Mouse (Mus musculus) megakaryocyte-erythroid progenitor cell, adult 5 weeks (primary cell): ENCODE data around the gene Gpx7. TPM values are rescaled to one million over a fixed set of nuclear protein-coding genes. Genes with fewer than 3 reads are reported as not detected.

Experiments used
- polyA plus RNA-seq: library from polyadenylated mRNA; stranded (reverse); fragments of >175 nt; gene quantifications from 2 replicates; pipeline ENCODE4 v1.2.3, GENCODE M21; 2012

Gpx7 gene
- polyA plus RNA-seq: 1.2 and 2.2 TPM in 2 replicates

DNA sequence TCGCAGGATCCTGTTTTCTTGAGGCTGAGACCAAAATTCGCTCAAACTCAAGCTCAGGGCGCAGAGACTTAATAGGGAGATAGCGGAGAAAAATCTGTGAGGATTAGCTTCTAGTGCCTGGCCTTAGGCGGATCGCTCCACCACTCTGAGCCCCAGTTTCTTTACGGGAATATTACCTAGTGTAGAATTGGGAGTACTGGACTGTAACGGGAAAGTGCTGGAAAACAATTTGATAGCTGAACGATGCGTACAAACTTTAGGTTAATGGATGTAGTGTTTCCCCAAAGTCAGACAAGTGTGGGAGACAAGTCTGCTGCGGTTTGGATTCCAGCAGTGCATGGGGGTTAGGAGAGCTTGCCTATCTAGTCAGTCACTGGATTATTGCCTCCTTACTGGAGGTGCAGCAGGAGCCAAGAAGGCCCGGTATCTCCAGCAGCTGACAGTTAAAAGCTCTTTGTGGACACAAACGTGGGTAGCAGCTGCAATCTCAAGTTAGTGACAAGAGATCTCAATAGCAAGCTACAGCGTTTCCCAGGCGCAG, at the start of gene Gpx7:
TSS of gene Gpx7 (minus strand) at position 101 of the 541 bp plus-strand sequence.

DNA sequence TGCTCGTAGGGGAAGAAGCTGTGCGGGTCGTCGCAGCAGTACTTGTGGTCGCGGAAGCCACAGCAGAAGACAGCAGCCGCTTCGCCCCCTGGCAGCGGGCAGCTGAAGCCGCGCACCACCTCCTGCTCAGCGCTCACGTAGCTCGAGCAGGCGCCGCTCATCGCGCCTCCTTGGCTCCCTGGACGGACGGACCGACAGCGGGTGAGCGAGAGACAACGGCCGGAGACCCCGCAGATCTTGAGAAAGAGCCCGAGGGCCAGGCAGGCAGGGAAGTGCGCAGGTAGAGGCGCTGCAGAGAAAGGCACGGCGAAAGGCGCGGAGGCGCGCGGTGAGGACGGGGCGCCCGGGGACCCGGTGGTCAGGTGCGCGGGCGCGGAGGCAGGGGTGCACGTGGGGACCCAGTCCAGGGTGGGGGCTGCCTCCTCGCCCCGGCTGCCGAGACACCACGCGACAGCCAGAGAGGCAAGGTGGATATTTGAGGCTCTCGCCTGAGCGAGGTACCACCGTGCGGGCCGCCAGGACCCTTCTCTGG, 23.5 kb downstream of the Gpx7 start, which contains the start of gene Shisal2a:
TSS of gene Shisal2a (minus strand) at position 167 of the 532 bp plus-strand sequence.

Other genes with a start within 250 kb of the Gpx7 start
- gene Echdc2, start 241.5 kb downstream of the Gpx7 start, polyA plus RNA-seq: 0.78 and 0.85 TPM in 2 replicates
- gene Zyg11a, start 188.9 kb downstream of the Gpx7 start, polyA plus RNA-seq: not detected in 2 replicates
- 2.0 and 2.1 TPM in 2 replicates for gene Zyg11b, start 105.9 kb downstream of the Gpx7 start, polyA plus RNA-seq
- gene Coa7, start 78.8 kb downstream of the Gpx7 start, polyA plus RNA-seq: 2.3 and 2.4 TPM in 2 replicates
- not detected in 2 replicates for gene Shisal2a, start 23.6 kb downstream of the Gpx7 start, polyA plus RNA-seq
- gene Tut4, start 52.5 kb upstream of the Gpx7 start, polyA plus RNA-seq: 20.4 and 24.7 TPM in 2 replicates
- gene Prpf38a, start 172.4 kb upstream of the Gpx7 start, polyA plus RNA-seq: 2.3 and 4.1 TPM in 2 replicates
- 19.5 and 24.8 TPM in 2 replicates for gene Orc1, start 172.5 kb upstream of the Gpx7 start, polyA plus RNA-seq
- 91.3 and 120 TPM in 2 replicates for gene Cc2d1b, start 213.0 kb upstream of the Gpx7 start, polyA plus RNA-seq